Mouse (Mus musculus): ENCODE measurements around the gene Srrm2. TPM values are rescaled to one million over a fixed set of nuclear protein-coding genes. Genes with fewer than 3 reads are reported as not detected.
A peak's percentile ranks its signal among the peaks of the same experiment; 100 is the strongest.

Srrm2 gene
- polyA plus RNA-seq, 1 experiment: 487 TPM

- 66% methylated on average over 13 of the region's 13 CpGs for WGBS
- Histone ChIP-seq H3K4me3 (replicated peaks; ENCODE audit: control insufficient read depth, low read depth, low read length) (no peak overlapping the region), H3K4me1 (ENCODE audit: control insufficient read depth, insufficient read depth, low read length) (no peaks in the 10 kb centered on the region; the same call in 1 of the 2 replicates), H3K27ac (ENCODE audit: control insufficient read depth, insufficient read depth, low read depth, low read length, poor library complexity) (no peak overlapping the region)
- no peak for TF ChIP-seq POLR2A (IDR thresholded peaks at IDR 0.05; ENCODE audit: borderline replicate concordance, control insufficient read depth, low read depth, low read length)
- no peak for TF ChIP-seq CTCF (IDR thresholded peaks at IDR 0.05; ENCODE audit: control insufficient read depth, insufficient read depth, low read length)
Observed at GRCm38 (mm10) chr17:23755689-23756088, 34.6 kb upstream of the Srrm2 start.

GRCm38 (mm10) chr17:23757581-23757980 lies 32.8 kb upstream of the Srrm2 start:
- Histone ChIP-seq H3K27ac (ENCODE audit: control insufficient read depth, insufficient read depth, low read depth, low read length, poor library complexity) (no peak overlapping the region), H3K4me1 (ENCODE audit: control insufficient read depth, insufficient read depth, low read length) (no peaks in the 10 kb centered on the region; the same call in 1 of the 2 replicates), H3K4me3 (replicated peaks; ENCODE audit: control insufficient read depth, low read depth, low read length) (no peak overlapping the region)
- whole genome bisulfite sequencing: 84% methylated on average over 9 of the region's 9 CpGs
- TF ChIP-seq POLR2A (IDR thresholded peaks at IDR 0.05; ENCODE audit: borderline replicate concordance, control insufficient read depth, low read depth, low read length) (no peak), CTCF (IDR thresholded peaks at IDR 0.05; ENCODE audit: control insufficient read depth, insufficient read depth, low read length) (no peak)

GRCm38 (mm10) chr17:23758801-23759200 lies 31.5 kb upstream of the Srrm2 start:
- TF ChIP-seq POLR2A (IDR thresholded peaks at IDR 0.05; ENCODE audit: borderline replicate concordance, control insufficient read depth, low read depth, low read length): no peak
- TF ChIP-seq CTCF (IDR thresholded peaks at IDR 0.05; ENCODE audit: control insufficient read depth, insufficient read depth, low read length): no peak
- Histone ChIP-seq H3K27ac (ENCODE audit: control insufficient read depth, insufficient read depth, low read depth, low read length, poor library complexity) (no peak overlapping the region), H3K4me3 (replicated peaks; ENCODE audit: control insufficient read depth, low read depth, low read length) (no peak overlapping the region), H3K4me1 (ENCODE audit: control insufficient read depth, insufficient read depth, low read length) (no peaks in the 10 kb centered on the region; the same call in 1 of the 2 replicates)
- 89% methylated on average over 8 of the region's 8 CpGs for WGBS

GRCm38 (mm10) chr17:23760231-23760630 lies 30.1 kb upstream of the Srrm2 start:
- no peak overlapping the region for H3K27ac ChIP-seq (ENCODE audit: control insufficient read depth, insufficient read depth, low read depth, low read length, poor library complexity)
- no peak overlapping the region for H3K4me3 ChIP-seq (replicated peaks; ENCODE audit: control insufficient read depth, low read depth, low read length)
- H3K4me1 ChIP-seq (ENCODE audit: control insufficient read depth, insufficient read depth, low read length): no peaks in the 10 kb centered on the region; the same call in 1 of the 2 replicates
- TF ChIP-seq CTCF (IDR thresholded peaks at IDR 0.05; ENCODE audit: control insufficient read depth, insufficient read depth, low read length) (no peak), POLR2A (IDR thresholded peaks at IDR 0.05; ENCODE audit: borderline replicate concordance, control insufficient read depth, low read depth, low read length) (no peak)
- WGBS: 81% methylated on average over 9 of the region's 9 CpGs

GRCm38 (mm10) chr17:23761155-23761554 lies 29.2 kb upstream of the Srrm2 start:
- H3K4me3 ChIP-seq (replicated peaks; ENCODE audit: control insufficient read depth, low read depth, low read length): no peak overlapping the region
- WGBS: 85% methylated on average over 3 of the region's 3 CpGs
- no peak overlapping the region for H3K27ac ChIP-seq (ENCODE audit: control insufficient read depth, insufficient read depth, low read depth, low read length, poor library complexity)
- no peak for TF ChIP-seq POLR2A (IDR thresholded peaks at IDR 0.05; ENCODE audit: borderline replicate concordance, control insufficient read depth, low read depth, low read length)
- no peak for TF ChIP-seq CTCF (IDR thresholded peaks at IDR 0.05; ENCODE audit: control insufficient read depth, insufficient read depth, low read length)
- H3K4me1 ChIP-seq (ENCODE audit: control insufficient read depth, insufficient read depth, low read length): no peaks in the 10 kb centered on the region; the same call in 1 of the 2 replicates

GRCm38 (mm10) chr17:23762976-23763375 lies 27.4 kb upstream of the Srrm2 start:
- 92% methylated on average over 11 of the region's 11 CpGs for WGBS
- no peak overlapping the region for H3K27ac ChIP-seq (ENCODE audit: control insufficient read depth, insufficient read depth, low read depth, low read length, poor library complexity)
- H3K4me1 ChIP-seq (ENCODE audit: control insufficient read depth, insufficient read depth, low read length): no peaks in the 10 kb centered on the region; the same call in 1 of the 2 replicates
- H3K4me3 ChIP-seq (replicated peaks; ENCODE audit: control insufficient read depth, low read depth, low read length): no peak overlapping the region
- TF ChIP-seq POLR2A (IDR thresholded peaks at IDR 0.05; ENCODE audit: borderline replicate concordance, control insufficient read depth, low read depth, low read length) (no peak), CTCF (IDR thresholded peaks at IDR 0.05; ENCODE audit: control insufficient read depth, insufficient read depth, low read length) (no peak)

- TF ChIP-seq CTCF (IDR thresholded peaks at IDR 0.05; ENCODE audit: control insufficient read depth, insufficient read depth, low read length) (no peak), POLR2A (IDR thresholded peaks at IDR 0.05; ENCODE audit: borderline replicate concordance, control insufficient read depth, low read depth, low read length) (no peak)
- WGBS: 46% methylated on average over 2 of the region's 2 CpGs
- Histone ChIP-seq H3K4me1 (ENCODE audit: control insufficient read depth, insufficient read depth, low read length) (no peaks in the 10 kb centered on the region; the same call in 1 of the 2 replicates), H3K27ac (ENCODE audit: control insufficient read depth, insufficient read depth, low read depth, low read length, poor library complexity) (no peak overlapping the region), H3K4me3 (replicated peaks; ENCODE audit: control insufficient read depth, low read depth, low read length) (peak overlapping the region; percentile 90)
Observed at GRCm38 (mm10) chr17:23770493-23770892, 19.8 kb upstream of the Srrm2 start.

GRCm38 (mm10) chr17:23770896-23771283 lies 19.4 kb upstream of the Srrm2 start:
- peak overlapping the region; percentile 42; the same call in 1 of the 2 replicates for H3K27ac ChIP-seq (ENCODE audit: control insufficient read depth, insufficient read depth, low read depth, low read length, poor library complexity)
- peak overlapping the region; percentile 90 for H3K4me3 ChIP-seq (replicated peaks; ENCODE audit: control insufficient read depth, low read depth, low read length)
- H3K4me1 ChIP-seq (ENCODE audit: control insufficient read depth, insufficient read depth, low read length): no peaks in the 10 kb centered on the region; the same call in 1 of the 2 replicates
- no peak for TF ChIP-seq POLR2A (IDR thresholded peaks at IDR 0.05; ENCODE audit: borderline replicate concordance, control insufficient read depth, low read depth, low read length)
- TF ChIP-seq CTCF (IDR thresholded peaks at IDR 0.05; ENCODE audit: control insufficient read depth, insufficient read depth, low read length): no peak
- 2% methylated on average over 19 of the region's 19 CpGs for WGBS
